Mouse (Mus musculus) layer of hippocampus, postnatal 25 days (tissue): ENCODE measurements at regions not wholly inside any gene's neighbourhood (a gene's known extent, or its start where the extent isn't known, plus 50 kb on each side); places are given as distances from the start of the nearest gene placed in this dataset.

Experiments
- DNase-seq, 2 experiments: peaks; one replicate each; pipeline ENCODE4 v3.0.0; 2022; ENCODE audit warnings: mixed read lengths in 2 of 2, low spot score in 1 of 2; ENCODE audit errors: extremely low spot score in 1 of 2

- no peak for DNase-seq
Measured at GRCm38 (mm10) chr12:110021690-110022089, 257.2 kb upstream of the Dio3 start.

- no peak for DNase-seq
Measured at GRCm38 (mm10) chr12:110022631-110023030, 256.2 kb upstream of the Dio3 start.

- DNase-seq = no peak
Measured at GRCm38 (mm10) chr12:110023192-110024101, 255.4 kb upstream of the Dio3 start.

DNA sequence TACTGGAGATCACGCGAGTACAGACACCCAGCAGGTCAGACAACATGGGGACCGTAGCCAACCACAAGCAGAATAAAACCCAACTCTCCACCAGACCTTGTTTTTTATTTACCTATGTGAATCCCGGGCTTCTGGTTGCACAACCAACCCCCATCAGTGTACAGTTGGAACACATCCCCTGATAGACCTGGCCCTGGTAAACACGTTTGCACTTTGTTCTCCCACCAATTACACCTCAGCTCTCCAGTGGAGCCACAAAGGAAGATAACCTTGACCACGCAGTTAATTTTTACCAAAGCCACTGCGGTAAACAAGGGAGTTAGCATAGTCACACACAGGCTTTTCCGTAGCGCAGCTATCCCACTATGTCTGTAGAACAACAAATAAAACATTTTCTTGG is 254.6 kb upstream of the Dio3 start:
- no peak for DNase-seq

GRCm38 (mm10) chr12:110025171-110025570 is 253.7 kb upstream of the Dio3 start:
- no peak for DNase-seq

GRCm38 (mm10) chr12:110026033-110026750 is 252.7 kb upstream of the Dio3 start:
- DNase-seq = no peak

- no peak for DNase-seq
Measured at GRCm38 (mm10) chr12:110027345-110027744, 251.5 kb upstream of the Dio3 start.

- DNase-seq = no peak
Measured at GRCm38 (mm10) chr12:110027976-110028375, 250.9 kb upstream of the Dio3 start.

DNA sequence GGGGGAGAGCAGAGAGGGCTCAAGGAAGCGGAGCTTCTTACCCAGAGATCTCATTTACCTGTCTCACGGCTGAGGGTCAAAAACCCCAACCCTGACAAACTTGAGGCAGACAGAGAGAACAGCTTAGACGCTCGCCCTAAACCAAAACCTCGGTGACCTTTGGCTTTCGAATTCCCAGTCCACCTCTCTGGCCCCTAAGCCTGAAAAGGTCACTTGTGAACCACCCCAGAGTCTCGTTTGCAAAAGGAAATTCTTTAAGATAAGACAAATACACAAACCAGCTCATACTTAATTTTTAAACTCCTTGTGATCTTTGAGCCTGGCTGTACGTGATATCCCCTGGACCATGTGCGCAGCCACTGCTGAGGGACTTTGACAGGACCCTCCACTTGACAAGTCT is 250.2 kb upstream of the Dio3 start:
- no peak for DNase-seq

- DNase-seq = peak in 1 of 2 experiments; percentile 38
Measured at GRCm38 (mm10) chr12:110031326-110031725, 247.5 kb upstream of the Dio3 start.

DNA sequence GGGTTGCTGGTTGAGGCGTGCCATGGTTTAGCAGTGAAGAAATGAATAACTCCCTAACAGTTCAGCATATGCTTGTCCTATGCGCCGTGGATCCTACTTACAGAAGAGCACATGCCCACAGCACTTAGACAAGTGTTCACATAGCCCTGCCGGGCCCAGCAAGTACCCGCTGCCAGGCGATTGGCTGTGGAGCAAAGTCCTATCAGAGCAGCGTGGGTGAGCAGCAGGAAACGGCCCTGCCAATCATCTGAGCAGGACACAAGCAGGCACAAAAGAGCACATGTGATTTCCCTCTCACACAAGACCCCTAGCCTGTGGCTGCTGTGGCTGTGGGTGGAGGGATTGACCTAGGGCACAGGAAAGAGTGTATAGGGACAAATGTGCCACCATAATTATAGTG is 243.7 kb upstream of the Dio3 start:
- DNase-seq = no peak

DNA sequence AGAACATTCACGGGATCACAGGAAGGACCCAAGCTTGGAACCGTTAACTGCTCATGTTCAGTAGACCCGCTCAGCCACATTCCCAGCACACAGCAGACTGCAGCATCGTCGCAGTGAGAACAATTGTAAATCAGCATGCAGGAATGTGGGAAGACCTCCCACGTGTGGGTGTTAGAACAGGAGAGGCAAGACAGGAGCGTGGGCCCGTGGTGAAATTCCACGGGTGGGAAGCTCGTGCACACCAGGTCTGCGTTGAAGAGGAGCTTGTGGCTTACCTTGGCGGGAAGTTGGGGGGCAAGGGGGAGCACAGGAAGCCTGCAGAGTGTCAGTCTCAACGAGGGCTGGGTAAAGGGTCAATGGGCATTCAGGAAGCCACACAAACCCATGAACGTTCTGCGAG is 238.2 kb upstream of the Dio3 start:
- DNase-seq = peak; percentile 16 to 27

DNA sequence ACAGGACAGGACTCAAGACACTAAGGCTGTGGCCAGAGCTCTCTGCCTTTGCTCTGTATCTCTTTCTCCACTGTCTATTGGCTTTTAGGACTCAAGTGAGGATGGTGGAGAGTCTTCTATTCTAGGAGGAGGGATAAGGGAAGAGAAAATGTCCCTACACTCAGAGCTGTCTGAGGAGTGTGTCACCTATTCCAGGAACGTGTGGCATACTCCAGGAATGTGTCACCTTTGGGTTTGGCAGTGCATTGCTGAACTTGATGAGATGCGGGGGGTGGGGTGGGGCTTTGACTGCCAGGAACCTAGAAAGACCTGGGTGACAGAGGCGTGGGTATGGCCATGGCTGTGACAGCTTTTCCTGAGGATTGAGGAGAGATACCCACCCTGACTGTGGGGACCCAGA is 237.1 kb upstream of the Dio3 start:
- no peak for DNase-seq

GRCm38 (mm10) chr12:110044266-110044665 is 234.6 kb upstream of the Dio3 start:
- DNase-seq = no peak

GRCm38 (mm10) chr12:110044721-110045120 is 234.1 kb upstream of the Dio3 start:
- no peak for DNase-seq

GRCm38 (mm10) chr12:110045770-110046330 is 233.0 kb upstream of the Dio3 start:
- DNase-seq = no peak

- no peak for DNase-seq
Measured at GRCm38 (mm10) chr12:110046613-110047012, 232.3 kb upstream of the Dio3 start.

DNA sequence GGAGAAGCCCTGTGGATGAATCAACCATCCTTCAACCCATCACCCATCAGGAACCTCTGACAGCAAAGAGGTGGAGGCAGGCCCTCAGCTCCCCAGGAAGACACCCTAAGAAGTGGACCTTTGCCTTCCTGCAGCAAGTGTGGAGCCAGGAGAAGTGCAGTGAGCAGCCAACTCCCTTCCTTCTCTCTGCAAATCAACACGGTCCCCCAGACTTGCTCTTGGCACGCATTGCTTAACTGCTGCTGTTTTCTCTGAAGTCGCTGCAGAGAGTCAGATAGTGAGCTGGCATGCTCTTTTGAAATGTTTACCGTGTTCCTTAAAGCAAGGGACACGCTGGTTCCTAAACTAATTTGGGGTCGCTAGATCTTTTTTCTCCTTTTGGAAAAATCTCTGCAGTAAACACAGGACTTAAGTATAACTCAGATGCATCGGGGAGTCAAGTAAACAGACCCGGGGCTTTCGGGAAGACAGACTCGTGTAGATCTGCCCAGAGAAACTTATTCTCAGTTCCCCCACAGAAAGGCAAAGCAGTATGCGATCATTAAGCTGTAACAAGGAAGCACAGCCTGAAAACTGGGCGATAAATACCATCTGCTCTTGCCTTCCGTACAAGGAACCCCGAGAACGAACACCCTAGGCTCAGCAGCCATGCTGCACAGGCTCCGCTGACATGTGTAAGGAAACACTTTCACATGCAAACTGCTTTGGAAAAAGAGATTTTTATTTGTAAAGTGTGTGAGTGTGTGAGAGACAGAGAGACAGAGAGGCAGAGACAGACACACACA is 231.2 kb upstream of the Dio3 start:
- DNase-seq = peak in 1 of 2 experiments; percentile 24

GRCm38 (mm10) chr12:110049154-110049736 is 229.6 kb upstream of the Dio3 start:
- DNase-seq = peak in 1 of 2 experiments; percentile 24

GRCm38 (mm10) chr12:110059321-110059720 is 219.5 kb upstream of the Dio3 start:
- DNase-seq = no peak
